In genomic region chr7:79880998-79881397, GRCm38 (mm10) we compare ENCODE assay signal across 9 mouse cellular contexts. TPM values are rescaled to one million over a fixed set of nuclear protein-coding genes. Genes with fewer than 3 reads are reported as not detected.
DNase-seq lines count a peak whose midpoint lies in the region; ATAC-seq and TF ChIP-seq lines count a peak whose summit lies in the region.
"Had no signal": no experiment of that assay in that cellular context is flagged by ENCODE, and none has a peak within 500 bp of the region (broad histone marks: within the 10 kb centered on the region; RNA-seq: fewer than 3 reads in every experiment).

No protein-coding gene starts in this region.

- no peak overlapping the region for H3ac ChIP-seq in C2C12 (ENCODE audit: control insufficient read depth, insufficient read length, low read depth)

- no peaks in the 10 kb centered on the region for H3K79me2 ChIP-seq in C2C12 (ENCODE audit: control insufficient read depth, insufficient read depth)

- H3K27me3 ChIP-seq in heart, embryonic 12.5 days (replicated peaks), result no peaks in the 10 kb centered on the region
- H3K27me3 ChIP-seq in C2C12 (ENCODE audit: control insufficient read depth, insufficient read depth, insufficient read length), result no peaks in the 10 kb centered on the region
- H3K27me3 ChIP-seq in embryonic facial prominence, embryonic 13.5 days, result no peaks in the 10 kb centered on the region
- no peaks in the 10 kb centered on the region for H3K27me3 ChIP-seq in forebrain, embryonic 15.5 days

- no peak for TF ChIP-seq CTCF in C2C12 (IDR thresholded peaks at IDR 0.05; ENCODE audit: control insufficient read depth, insufficient read depth, insufficient read length)

- H3K36me3 ChIP-seq in heart, embryonic 12.5 days, result peaks cover 47% of the 10 kb centered on the region
- peaks cover 13% of the 10 kb centered on the region for H3K36me3 ChIP-seq in C2C12 (ENCODE audit: control insufficient read depth, insufficient read depth)
- H3K36me3 ChIP-seq in embryonic facial prominence, embryonic 13.5 days, result peaks cover 52% of the 10 kb centered on the region
- H3K36me3 ChIP-seq in forebrain, embryonic 15.5 days, result peaks cover 50% of the 10 kb centered on the region

- no peaks in the 10 kb centered on the region for H3K9me3 ChIP-seq in heart, embryonic 12.5 days (replicated peaks)
- no peaks in the 10 kb centered on the region for H3K9me3 ChIP-seq in embryonic facial prominence, embryonic 13.5 days
- H3K9me3 ChIP-seq in forebrain, embryonic 15.5 days, result no peaks in the 10 kb centered on the region

- 31% methylated on average over 3 of the region's 3 CpGs for WGBS in heart, embryonic 12.5 days
- WGBS in embryonic facial prominence, embryonic 13.5 days, result 18% methylated on average over 3 of the region's 3 CpGs
- 61% methylated on average over 3 of the region's 3 CpGs for WGBS in forebrain, embryonic 15.5 days

- no peak for ATAC-seq in heart, embryonic 12.5 days (ENCODE audit: insufficient number of reproducible peaks, low FRiP score)
- ATAC-seq in embryonic facial prominence, embryonic 13.5 days (ENCODE audit: insufficient number of reproducible peaks, insufficient read depth, low FRiP score, low TSS enrichment, low read depth), result no peak
- ATAC-seq in forebrain, embryonic 15.5 days (replicated peaks), result no peak
- ATAC-seq: CD4-positive, CD25-positive, alpha-beta regulatory T cell, adult 4 months had no signal

- peaks cover 1% of the 10 kb centered on the region for H3K79me3 ChIP-seq in C2C12 (ENCODE audit: low read depth)

- H3K4me1 ChIP-seq in heart, embryonic 12.5 days (replicated peaks), result 0 out of 2 replicates have a peak, but pooled peaks cover 7% of the 10 kb centered on the region
- peaks cover 16% of the 10 kb centered on the region for H3K4me1 ChIP-seq in embryonic facial prominence, embryonic 13.5 days
- no peaks in the 10 kb centered on the region for H3K4me1 ChIP-seq in forebrain, embryonic 15.5 days

- DNase-seq in heart, adult 11 months, result peak; percentile 96
- DNase-seq in kidney, postnatal 10 days, result peak; percentile 51
- no peak for DNase-seq in cerebellum, adult 8-10 months
- DNase-seq in cerebellum, postnatal 36 days, result no peak

- H3K27ac ChIP-seq in heart, embryonic 12.5 days (ENCODE audit: poor library complexity, severe bottlenecking), result no peak overlapping the region
- peak overlapping the region; percentile 9; the same call in 1 of the 2 replicates for H3K27ac ChIP-seq in embryonic facial prominence, embryonic 13.5 days
- no peak overlapping the region for H3K27ac ChIP-seq in forebrain, embryonic 15.5 days (replicated peaks)

- H3K4me3 ChIP-seq in heart, embryonic 12.5 days, result no peak overlapping the region
- H3K4me3 ChIP-seq in C2C12 (ENCODE audit: insufficient read depth, poor library complexity, severe bottlenecking), result no peak overlapping the region
- no peak overlapping the region for H3K4me3 ChIP-seq in embryonic facial prominence, embryonic 13.5 days
- H3K4me3 ChIP-seq in forebrain, embryonic 15.5 days, result no peak overlapping the region

- no peak overlapping the region for H3K4me2 ChIP-seq in heart, embryonic 12.5 days
- no peak overlapping the region for H3K4me2 ChIP-seq in embryonic facial prominence, embryonic 13.5 days
- H3K4me2 ChIP-seq in forebrain, embryonic 15.5 days (replicated peaks), result no peak overlapping the region

- H3K9ac ChIP-seq in heart, embryonic 12.5 days, result no peak overlapping the region
- no peak overlapping the region for H3K9ac ChIP-seq in embryonic facial prominence, embryonic 13.5 days
- no peak overlapping the region for H3K9ac ChIP-seq in forebrain, embryonic 15.5 days (replicated peaks)

TF ChIP-seq in C2C12, 6 proteins besides CTCF, POLR2A, EP300 and RAD21:
- TF ChIP-seq MYOD1 (IDR thresholded peaks at IDR 0.05; ENCODE audit: control insufficient read depth, insufficient read length, low read depth), result no peak
- no peak for TF ChIP-seq CEBPB (IDR thresholded peaks at IDR 0.05; ENCODE audit: low read depth)
- peak; percentile 96 for TF ChIP-seq USF1 (IDR thresholded peaks at IDR 0.05; ENCODE audit: low read depth)
- no peak for TF ChIP-seq FOSL1 (IDR thresholded peaks at IDR 0.05; ENCODE audit: insufficient read depth, low read length, poor library complexity, severe bottlenecking)
- TF ChIP-seq MYOG (IDR thresholded peaks at IDR 0.05; ENCODE audit: control insufficient read depth, extremely low read depth, insufficient read length), result no peak
- TF ChIP-seq MAX (IDR thresholded peaks at IDR 0.05), result no peak

RNA-seq across cellular contexts. Expression of gene Anpep, which starts 20.1 kb away (rescaled TPM):
- polyA plus RNA-seq in heart, embryonic 12.5 days (2016; fragmentation: Nextera tagmentation; extraction: Ambion mirVana), result 6.7 and 9.7 TPM in 2 replicates
- 26.5 TPM for polyA plus RNA-seq in C2C12 (2012; fragmentation: generic; extraction: Trizol)
- 10.0 and 26.8 TPM in 2 replicates for polyA plus RNA-seq in embryonic facial prominence, embryonic 13.5 days (2015; fragmentation: Nextera tagmentation; extraction: Ambion mirVana)
- polyA plus RNA-seq in forebrain, embryonic 15.5 days (2015; fragmentation: Nextera tagmentation; extraction: Ambion mirVana), result 2.7 and 3.4 TPM in 2 replicates

RNA-seq across cellular contexts. Expression of gene Ap3s2, which starts 39.5 kb away (rescaled TPM):
- polyA plus RNA-seq in heart, embryonic 12.5 days (2016; fragmentation: Nextera tagmentation; extraction: Ambion mirVana), result 33.4 and 36.6 TPM in 2 replicates
- polyA plus RNA-seq in C2C12 (2012; fragmentation: generic; extraction: Trizol), result 14.3 TPM
- 29.9 and 32.8 TPM in 2 replicates for polyA plus RNA-seq in embryonic facial prominence, embryonic 13.5 days (2015; fragmentation: Nextera tagmentation; extraction: Ambion mirVana)
- 42.7 and 45.2 TPM in 2 replicates for polyA plus RNA-seq in forebrain, embryonic 15.5 days (2015; fragmentation: Nextera tagmentation; extraction: Ambion mirVana)

RNA-seq across cellular contexts. Expression of gene Arpin, which starts 54.2 kb away (rescaled TPM):
- polyA plus RNA-seq in heart, embryonic 12.5 days (2016; fragmentation: Nextera tagmentation; extraction: Ambion mirVana), result 26.4 and 29.5 TPM in 2 replicates
- 41.2 TPM for polyA plus RNA-seq in C2C12 (2012; fragmentation: generic; extraction: Trizol)
- polyA plus RNA-seq in embryonic facial prominence, embryonic 13.5 days (2015; fragmentation: Nextera tagmentation; extraction: Ambion mirVana), result 24.2 and 25.6 TPM in 2 replicates
- 13.0 and 13.4 TPM in 2 replicates for polyA plus RNA-seq in forebrain, embryonic 15.5 days (2015; fragmentation: Nextera tagmentation; extraction: Ambion mirVana)
- polyA plus RNA-seq: CD4-positive, CD25-positive, alpha-beta regulatory T cell, adult 4 months had no signal

Comparison
In these comparisons a context has a peak if more than half of its experiments do, and no peak if none do; other contexts are left out.
1. DNase-seq: peak in heart, adult 11 months (single experiment) and kidney, postnatal 10 days (single experiment); none in cerebellum, adult 8-10 months (single experiment) and cerebellum, postnatal 36 days (0 of 2).